ENCODE assay signal across 8 mouse cellular contexts in the genomic region with DNA sequence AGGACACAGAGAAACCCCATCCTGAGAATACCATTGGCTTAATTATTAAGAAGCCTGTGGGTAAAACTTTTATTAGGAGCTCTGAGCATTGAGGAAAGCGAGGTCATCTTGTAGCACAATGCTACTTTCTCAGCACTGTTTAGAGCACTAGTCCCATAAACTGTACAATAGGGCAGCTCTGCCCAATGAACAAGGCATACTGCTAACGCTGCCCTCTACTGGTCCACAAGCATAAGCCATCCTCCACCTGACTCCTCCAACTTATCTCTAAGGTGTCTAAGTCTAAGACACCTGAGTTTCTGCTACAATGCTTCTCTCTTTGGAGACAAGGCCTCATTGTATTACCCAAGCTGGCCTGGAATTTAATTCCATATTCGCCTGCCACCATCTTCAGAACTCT. TPM values are rescaled to one million over a fixed set of nuclear protein-coding genes. Genes with fewer than 3 reads are reported as not detected.
A peak's percentile ranks its signal among the peaks of the same experiment; 100 is the strongest.
DNase-seq lines count a peak whose midpoint lies in the region; ATAC-seq and TF ChIP-seq lines count a peak whose summit lies in the region.

No protein-coding gene starts in this region.

- H3K36me3 ChIP-seq in forebrain, postnatal 0 days (ENCODE audit: insufficient read depth), result peaks cover 66% of the 10 kb centered on the region
- peaks cover 14% of the 10 kb centered on the region for H3K36me3 ChIP-seq in forebrain, embryonic 11.5 days (ENCODE audit: control insufficient read depth, insufficient read depth, low read length)
- peaks cover 83% of the 10 kb centered on the region for H3K36me3 ChIP-seq in liver, embryonic 14.5 days (replicated peaks; ENCODE audit: control insufficient read depth, insufficient read depth, low read depth)
- H3K36me3 ChIP-seq in heart, embryonic 10.5 days, result peaks cover 84% of the 10 kb centered on the region

- H3K4me1 ChIP-seq in forebrain, postnatal 0 days (ENCODE audit: insufficient read depth), result no peaks in the 10 kb centered on the region
- no peaks in the 10 kb centered on the region for H3K4me1 ChIP-seq in forebrain, embryonic 11.5 days (replicated peaks; ENCODE audit: control insufficient read depth, insufficient read depth, low read length)
- 0 out of 4 replicates have a peak, but pooled peaks cover 0 to 4% of the 10 kb centered on the region in 2 experiments for H3K4me1 ChIP-seq in liver, embryonic 14.5 days (replicated peaks; ENCODE audit: control insufficient read depth in 2 of 2, insufficient read depth in 2 of 2, low read length in 1 of 2)
- H3K4me1 ChIP-seq in heart, embryonic 10.5 days, result peaks cover 12% of the 10 kb centered on the region; the same call in 1 of the 2 replicates

- DNase-seq in forebrain, postnatal 0 days, result peak; percentile 37
- no peak for DNase-seq in forebrain, embryonic 11.5 days (ENCODE audit: low spot score)
- DNase-seq in 416B (ENCODE audit: low read depth) (peak; percentile 70), adipocyte (ENCODE audit: low spot score) (peak; percentile 67)
- DNase-seq in liver, embryonic 14.5 days (ENCODE audit: low read depth in 3 of 3, low spot score in 3 of 3), result no peak
- DNase-seq in yolk sac, embryonic 10.5 days (ENCODE audit: low spot score), result peak; percentile 36
- no peak for DNase-seq in heart, embryonic 10.5 days (ENCODE audit: low spot score)
- DNase-seq in right cerebral cortex, adult 2 months (ENCODE audit: low spot score in 2 of 2), result no peak

- peak; percentile 75 for TF ChIP-seq CTCF in forebrain, postnatal 0 days (IDR thresholded peaks at IDR 0.05; ENCODE audit: low read depth)
- peak; percentile 86 for TF ChIP-seq CTCF in liver, embryonic 14.5 days (IDR thresholded peaks at IDR 0.05; ENCODE audit: low read depth)

- H3K27me3 ChIP-seq in forebrain, postnatal 0 days (ENCODE audit: insufficient read depth, low read length), result no peaks in the 10 kb centered on the region
- H3K27me3 ChIP-seq in forebrain, embryonic 11.5 days (ENCODE audit: control insufficient read depth, insufficient read depth, low read length), result no peaks in the 10 kb centered on the region
- no peaks in the 10 kb centered on the region for H3K27me3 ChIP-seq in liver, embryonic 14.5 days (ENCODE audit: control insufficient read depth, insufficient read depth, low read length)
- H3K27me3 ChIP-seq in heart, embryonic 10.5 days (ENCODE audit: insufficient read depth, poor library complexity, severe bottlenecking), result no peaks in the 10 kb centered on the region

- TF ChIP-seq EP300 in liver, embryonic 14.5 days (IDR thresholded peaks at IDR 0.05; ENCODE audit: low read depth), result no peak

- H3K27ac ChIP-seq in forebrain, postnatal 0 days (ENCODE audit: low read depth, low read length), result no peak overlapping the region
- H3K27ac ChIP-seq in forebrain, embryonic 11.5 days (ENCODE audit: low read depth, low read length), result no peak overlapping the region
- H3K27ac ChIP-seq in liver, embryonic 14.5 days, result no peak overlapping the region
- H3K27ac ChIP-seq in heart, embryonic 10.5 days, result no peak overlapping the region

- peak; percentile 48; the same call in 1 of the 2 replicates for ATAC-seq in forebrain, postnatal 0 days
- no peak for ATAC-seq in forebrain, embryonic 11.5 days (replicated peaks; ENCODE audit: low FRiP score)
- peak; percentile 32; the same call in 1 of the 2 replicates for ATAC-seq in liver, embryonic 14.5 days (ENCODE audit: insufficient read depth)

- 80% methylated on average over 3 of the region's 3 CpGs for WGBS in forebrain, postnatal 0 days
- WGBS in forebrain, embryonic 11.5 days, result 79% methylated on average over 3 of the region's 3 CpGs
- WGBS in liver, embryonic 14.5 days (ENCODE audit: insufficient replicate concordance), result 67% methylated on average over 3 of the region's 3 CpGs
- WGBS in heart, embryonic 10.5 days, result 74% methylated on average over 3 of the region's 3 CpGs

- H3K9me3 ChIP-seq in forebrain, postnatal 0 days (ENCODE audit: low read length), result no peaks in the 10 kb centered on the region
- no peaks in the 10 kb centered on the region for H3K9me3 ChIP-seq in forebrain, embryonic 11.5 days (ENCODE audit: control insufficient read depth, low read length)
- no peaks in the 10 kb centered on the region for H3K9me3 ChIP-seq in liver, embryonic 14.5 days (ENCODE audit: control insufficient read depth, low read length)
- no peaks in the 10 kb centered on the region for H3K9me3 ChIP-seq in heart, embryonic 10.5 days

- no peak overlapping the region for H3K4me3 ChIP-seq in forebrain, postnatal 0 days (ENCODE audit: low read depth, low read length)
- no peak overlapping the region for H3K4me3 ChIP-seq in forebrain, embryonic 11.5 days (ENCODE audit: low read depth, low read length)
- no peak overlapping the region for H3K4me3 ChIP-seq in liver, embryonic 14.5 days (ENCODE audit: insufficient read depth in 1 of 2, low read depth in 2 of 2, low read length in 2 of 2)
- H3K4me3 ChIP-seq in heart, embryonic 10.5 days, result no peak overlapping the region

- no peak overlapping the region for H3K9ac ChIP-seq in forebrain, postnatal 0 days
- no peak overlapping the region for H3K9ac ChIP-seq in forebrain, embryonic 11.5 days (ENCODE audit: low read length)
- no peak overlapping the region for H3K9ac ChIP-seq in liver, embryonic 14.5 days (replicated peaks)

- no peak overlapping the region for H3K4me2 ChIP-seq in forebrain, postnatal 0 days (ENCODE audit: low read depth)
- H3K4me2 ChIP-seq in forebrain, embryonic 11.5 days (ENCODE audit: low read depth, low read length, severe bottlenecking), result no peak overlapping the region
- H3K4me2 ChIP-seq in liver, embryonic 14.5 days (ENCODE audit: low read depth), result no peak overlapping the region

RNA-seq across cellular contexts. Expression of a gene that starts 9.7 kb away (rescaled TPM):
- total RNA-seq in forebrain, postnatal 0 days (2014; rRNA removed), result 79.0 and 91.8 TPM in 2 replicates
- polyA plus RNA-seq in forebrain, postnatal 0 days (2015; fragmentation: Nextera tagmentation; extraction: Ambion mirVana), result 14.8 and 19.8 TPM in 2 replicates
- polyA plus RNA-seq in forebrain, embryonic 11.5 days (2014; fragmentation: Nextera tagmentation; extraction: Ambion mirVana), result 28.7 and 32.6 TPM in 2 replicates
- polyA plus RNA-seq in liver, embryonic 14.5 days (2012; rRNA removed), result 81.0 and 98.3 TPM in 2 replicates
- polyA plus RNA-seq in liver, embryonic 14.5 days (2014; fragmentation: Nextera tagmentation; extraction: Ambion mirVana), result 18.2 and 20.7 TPM in 2 replicates
- 32.3 and 34.9 TPM in 2 replicates for polyA plus RNA-seq in heart, embryonic 10.5 days (2016; fragmentation: Nextera tagmentation; extraction: Ambion mirVana)

RNA-seq across cellular contexts. Expression of a gene that starts 17.2 kb away (rescaled TPM):
- total RNA-seq in forebrain, postnatal 0 days (2014; rRNA removed), result 11.6 and 14.1 TPM in 2 replicates
- polyA plus RNA-seq in forebrain, postnatal 0 days (2015; fragmentation: Nextera tagmentation; extraction: Ambion mirVana), result 21.7 and 24.6 TPM in 2 replicates
- polyA plus RNA-seq in forebrain, embryonic 11.5 days (2014; fragmentation: Nextera tagmentation; extraction: Ambion mirVana), result 33.7 and 35.4 TPM in 2 replicates
- 25.3 and 25.6 TPM in 2 replicates for polyA plus RNA-seq in liver, embryonic 14.5 days (2012; rRNA removed)
- 36.0 and 37.2 TPM in 2 replicates for polyA plus RNA-seq in liver, embryonic 14.5 days (2014; fragmentation: Nextera tagmentation; extraction: Ambion mirVana)
- polyA plus RNA-seq in heart, embryonic 10.5 days (2016; fragmentation: Nextera tagmentation; extraction: Ambion mirVana), result 39.9 and 41.6 TPM in 2 replicates

RNA-seq across cellular contexts. Expression of a gene that starts 26.5 kb away (rescaled TPM):
- 63.7 and 94.6 TPM in 2 replicates for total RNA-seq in forebrain, postnatal 0 days (2014; rRNA removed)
- polyA plus RNA-seq in forebrain, postnatal 0 days (2015; fragmentation: Nextera tagmentation; extraction: Ambion mirVana), result 87.0 and 101 TPM in 2 replicates
- polyA plus RNA-seq in forebrain, embryonic 11.5 days (2014; fragmentation: Nextera tagmentation; extraction: Ambion mirVana), result 14.1 and 15.6 TPM in 2 replicates
- polyA plus RNA-seq in liver, embryonic 14.5 days (2012; rRNA removed), result 0.39 and 0.63 TPM in 2 replicates
- polyA plus RNA-seq in liver, embryonic 14.5 days (2014; fragmentation: Nextera tagmentation; extraction: Ambion mirVana), result 0.71 and 0.77 TPM in 2 replicates
- 5.1 and 7.3 TPM in 2 replicates for polyA plus RNA-seq in heart, embryonic 10.5 days (2016; fragmentation: Nextera tagmentation; extraction: Ambion mirVana)

RNA-seq across cellular contexts. Expression of a gene that starts 31.9 kb away (rescaled TPM):
- 9.6 and 11.7 TPM in 2 replicates for total RNA-seq in forebrain, postnatal 0 days (2014; rRNA removed)
- polyA plus RNA-seq in forebrain, postnatal 0 days (2015; fragmentation: Nextera tagmentation; extraction: Ambion mirVana), result 3.1 and 4.7 TPM in 2 replicates
- polyA plus RNA-seq in forebrain, embryonic 11.5 days (2014; fragmentation: Nextera tagmentation; extraction: Ambion mirVana), result 14.0 and 14.3 TPM in 2 replicates
- 7.7 and 9.7 TPM in 2 replicates for polyA plus RNA-seq in liver, embryonic 14.5 days (2012; rRNA removed)
- 7.8 and 9.5 TPM in 2 replicates for polyA plus RNA-seq in liver, embryonic 14.5 days (2014; fragmentation: Nextera tagmentation; extraction: Ambion mirVana)
- 8.3 and 12.2 TPM in 2 replicates for polyA plus RNA-seq in heart, embryonic 10.5 days (2016; fragmentation: Nextera tagmentation; extraction: Ambion mirVana)

RNA-seq across cellular contexts. Expression of a gene that starts 32.0 kb away (rescaled TPM):
- total RNA-seq in forebrain, postnatal 0 days (2014; rRNA removed), result 52.6 and 61.5 TPM in 2 replicates
- polyA plus RNA-seq in forebrain, postnatal 0 days (2015; fragmentation: Nextera tagmentation; extraction: Ambion mirVana), result 18.1 and 23.2 TPM in 2 replicates
- 76.7 and 79.7 TPM in 2 replicates for polyA plus RNA-seq in forebrain, embryonic 11.5 days (2014; fragmentation: Nextera tagmentation; extraction: Ambion mirVana)
- 12.8 and 15.3 TPM in 2 replicates for polyA plus RNA-seq in liver, embryonic 14.5 days (2012; rRNA removed)
- polyA plus RNA-seq in liver, embryonic 14.5 days (2014; fragmentation: Nextera tagmentation; extraction: Ambion mirVana), result 17.9 and 19.1 TPM in 2 replicates
- polyA plus RNA-seq in heart, embryonic 10.5 days (2016; fragmentation: Nextera tagmentation; extraction: Ambion mirVana), result 33.5 and 42.8 TPM in 2 replicates

Comparison
In these comparisons a context has a peak if more than half of its experiments do, and no peak if none do; other contexts are left out.
1. DNase-seq: peak in forebrain, postnatal 0 days (single experiment), 416B (single experiment), adipocyte (single experiment) and yolk sac, embryonic 10.5 days (single experiment); none in forebrain, embryonic 11.5 days (single experiment), liver, embryonic 14.5 days (0 of 3), heart, embryonic 10.5 days (single experiment) and right cerebral cortex, adult 2 months (0 of 2).